Mouse (Mus musculus): ENCODE measurements around the gene Itgb1. TPM values are rescaled to one million over a fixed set of nuclear protein-coding genes. Genes with fewer than 3 reads are reported as not detected.

The Itgb1 gene
- total and polyA plus RNA-seq, 3 experiments = 73.7 to 189 (median 114) TPM

- Histone ChIP-seq H3K9me3 (replicated peaks; ENCODE audit: insufficient read depth, low read length) (no peaks in the 10 kb centered on the region), H3K27me3 (ENCODE audit: control insufficient read depth in 1 of 2, insufficient read depth in 2 of 2, low read length in 2 of 2) (no peaks in the 10 kb centered on the region), H3K4me3 (ENCODE audit: control insufficient read depth in 1 of 2, insufficient read depth in 1 of 2, low read depth in 2 of 2, low read length in 2 of 2) (no peak overlapping the region), H3K9ac (ENCODE audit: control insufficient read depth, low read depth, low read length, poor library complexity, severe bottlenecking) (no peak overlapping the region), H3K4me1 (ENCODE audit: control insufficient read depth in 1 of 2, insufficient read depth in 2 of 2, low read length in 2 of 2) (peaks cover 2 to 5% of the 10 kb centered on the region in 2 experiments; a peak in 3 of 4 replicates), H3K79me2 (ENCODE audit: control insufficient read depth, insufficient read depth, low read length, poor library complexity) (peaks cover 5% of the 10 kb centered on the region; the same call in 1 of the 2 replicates), H3K36me3 (ENCODE audit: control insufficient read depth in 1 of 2, insufficient read depth in 2 of 2, low read length in 2 of 2) (peaks cover 0 to 7% of the 10 kb centered on the region in 2 experiments; a peak in 2 of 4 replicates), H3K27ac (ENCODE audit: control insufficient read depth, low read depth, low read length) (no peak overlapping the region)
- DNase-seq (ENCODE audit: low read depth, low spot score) = peak; percentile 24
- TF ChIP-seq USF1 (IDR thresholded peaks at IDR 0.05; ENCODE audit: low read depth, low read length) (0 out of 2 replicates have a peak, but pooled peaks have one; percentile 54), HCFC1 (IDR thresholded peaks at IDR 0.05; ENCODE audit: low read depth, low read length) (no peak)
These were observed 4.7 kb upstream of the Itgb1 start for GRCm38 (mm10) chr8:128680548-128681325.

- TF ChIP-seq POLR2A (IDR thresholded peaks at IDR 0.05; ENCODE audit: control insufficient read depth in 1 of 2, insufficient read depth in 1 of 2, low read depth in 1 of 2, low read length in 2 of 2, poor library complexity in 1 of 2) (no peak), TAL1 (IDR thresholded peaks at IDR 0.05; ENCODE audit: low read length) (no peak), USF1 (IDR thresholded peaks at IDR 0.05; ENCODE audit: low read depth, low read length) (no peak), GATA1 (IDR thresholded peaks at IDR 0.05; ENCODE audit: low read depth, low read length) (no peak), POLR2AphosphoS5 (IDR thresholded peaks at IDR 0.05; ENCODE audit: borderline replicate concordance, low read depth, low read length) (no peak)
These were observed 3.5 kb upstream of the Itgb1 start for GRCm38 (mm10) chr8:128681970-128682369.

GRCm38 (mm10) chr8:128684609-128685506, 596 bp upstream of the Itgb1 start:
- Histone ChIP-seq H3K4me3 (ENCODE audit: control insufficient read depth in 1 of 2, insufficient read depth in 1 of 2, low read depth in 2 of 2, low read length in 2 of 2) (peak overlapping the region; percentile 68 to 99), H3K27me3 (ENCODE audit: control insufficient read depth in 1 of 2, insufficient read depth in 2 of 2, low read length in 2 of 2) (no peaks in the 10 kb centered on the region), H3K9ac (ENCODE audit: control insufficient read depth, low read depth, low read length, poor library complexity, severe bottlenecking) (peak overlapping the region; percentile 96), H3K36me3 (ENCODE audit: control insufficient read depth in 1 of 2, insufficient read depth in 2 of 2, low read length in 2 of 2) (peaks cover 0 to 25% of the 10 kb centered on the region in 2 experiments; a peak in 2 of 4 replicates), H3K27ac (ENCODE audit: control insufficient read depth, low read depth, low read length) (peak overlapping the region; percentile 71), H3K79me2 (ENCODE audit: control insufficient read depth, insufficient read depth, low read length, poor library complexity) (peaks cover 26% of the 10 kb centered on the region), H3K9me3 (replicated peaks; ENCODE audit: insufficient read depth, low read length) (no peaks in the 10 kb centered on the region), H3K4me1 (ENCODE audit: control insufficient read depth in 1 of 2, insufficient read depth in 2 of 2, low read length in 2 of 2) (peaks cover 7 to 13% of the 10 kb centered on the region in 2 experiments)
- 0 out of 2 replicates have a peak, but pooled peaks have one; percentile 16 for TF ChIP-seq BHLHE40 (IDR thresholded peaks at IDR 0.05; ENCODE audit: borderline replicate concordance, low read depth, low read length)
- TF ChIP-seq ZNF384 (IDR thresholded peaks at IDR 0.05; ENCODE audit: low read depth, low read length) = peak; percentile 53
- TF ChIP-seq USF1 (IDR thresholded peaks at IDR 0.05; ENCODE audit: low read depth, low read length) = no peak
- TF ChIP-seq CHD1 (IDR thresholded peaks at IDR 0.05; ENCODE audit: low read depth, low read length) = peak; percentile 63; the same call in 1 of the 2 replicates
- peak; percentile 27 for DNase-seq (ENCODE audit: low read depth, low spot score)

More at GRCm38 (mm10) chr8:128681970-128682369, 3.5 kb upstream of the Itgb1 start:
- Histone ChIP-seq H3K9me3 (replicated peaks; ENCODE audit: insufficient read depth, low read length) (no peaks in the 10 kb centered on the region), H3K9ac (ENCODE audit: control insufficient read depth, low read depth, low read length, poor library complexity, severe bottlenecking) (no peak overlapping the region), H3K27ac (ENCODE audit: control insufficient read depth, low read depth, low read length) (no peak overlapping the region), H3K36me3 (ENCODE audit: control insufficient read depth in 1 of 2, insufficient read depth in 2 of 2, low read length in 2 of 2) (peaks cover 0 to 7% of the 10 kb centered on the region in 2 experiments; a peak in 2 of 4 replicates), H3K79me2 (ENCODE audit: control insufficient read depth, insufficient read depth, low read length, poor library complexity) (peaks cover 13% of the 10 kb centered on the region), H3K4me3 (ENCODE audit: control insufficient read depth in 1 of 2, insufficient read depth in 1 of 2, low read depth in 2 of 2, low read length in 2 of 2) (no peak overlapping the region), H3K4me1 (ENCODE audit: control insufficient read depth in 1 of 2, insufficient read depth in 2 of 2, low read length in 2 of 2) (peaks cover 2 to 5% of the 10 kb centered on the region in 2 experiments; a peak in 3 of 4 replicates), H3K27me3 (ENCODE audit: control insufficient read depth in 1 of 2, insufficient read depth in 2 of 2, low read length in 2 of 2) (no peaks in the 10 kb centered on the region)
- DNase-seq (ENCODE audit: low read depth, low spot score) = no peak

All from MEL (cell line).